Mouse (Mus musculus) thymus, adult 18-20 months (tissue): ENCODE data around the gene Cldn9.

Experiments used
- DNase-seq, 2 experiments: peaks; one replicate each; pipeline ENCODE4 v3.0.0; 2022; ENCODE audit warnings: mixed read lengths in 2 of 2

Gene Cldn9

DNA sequence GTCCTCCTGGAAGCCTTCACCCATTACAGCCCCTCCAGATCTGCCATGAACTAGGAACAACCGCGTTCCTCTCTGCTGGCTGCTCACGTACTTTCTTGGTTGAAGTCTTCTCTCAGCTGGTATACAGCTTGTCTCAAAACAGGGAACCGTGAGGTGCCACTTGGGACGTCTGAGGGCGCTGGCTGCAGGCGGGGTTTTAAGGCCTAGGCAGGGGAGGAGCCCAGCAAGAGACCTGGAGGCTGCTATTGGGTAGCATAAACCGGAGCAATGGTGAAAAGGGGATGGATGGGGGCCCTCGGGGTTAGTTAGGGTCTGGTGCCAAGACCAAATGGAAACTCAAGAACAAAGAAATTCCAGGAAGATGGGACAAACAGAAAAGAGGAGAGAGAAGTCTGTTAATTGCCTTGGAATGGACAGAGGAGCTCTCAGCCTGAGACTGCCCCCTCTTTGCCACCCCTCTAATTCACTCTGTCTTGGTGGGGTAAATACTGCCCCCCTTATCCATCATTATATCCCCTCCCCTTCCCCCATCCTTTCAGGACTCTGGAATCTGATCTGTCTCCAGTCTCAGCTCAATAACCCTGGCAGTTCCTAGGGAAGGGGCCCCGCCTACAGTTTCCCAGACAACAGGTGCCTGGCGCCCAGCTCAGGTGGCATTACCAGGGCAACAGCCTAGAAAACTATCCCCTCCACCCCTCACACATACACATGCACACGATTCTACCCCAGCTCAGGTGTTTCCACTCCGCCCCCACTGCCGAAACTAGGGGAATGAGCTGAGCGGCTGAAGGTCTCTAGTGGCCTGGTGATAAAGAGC lies at the start of gene Cldn9:
Gene Cldn9 (minus strand): TSS at position 171 of the 817 bp plus-strand sequence.
- DNase-seq = no peak

- DNase-seq = no peak
Measured at GRCm38 (mm10) chr17:23730441-23730840, 46.6 kb upstream of the Cldn9 start.

- DNase-seq = peak; percentile 38 to 63
Measured at GRCm38 (mm10) chr17:23726758-23727142, 42.9 kb upstream of the Cldn9 start.

GRCm38 (mm10) chr17:23725999-23726757 lies 42.4 kb upstream of the Cldn9 start, which contains the start of gene Pkmyt1:
Gene Pkmyt1, plus strand, starts transcription at chr17:23726336.
- DNase-seq = peak; percentile 90 to 91

DNA sequence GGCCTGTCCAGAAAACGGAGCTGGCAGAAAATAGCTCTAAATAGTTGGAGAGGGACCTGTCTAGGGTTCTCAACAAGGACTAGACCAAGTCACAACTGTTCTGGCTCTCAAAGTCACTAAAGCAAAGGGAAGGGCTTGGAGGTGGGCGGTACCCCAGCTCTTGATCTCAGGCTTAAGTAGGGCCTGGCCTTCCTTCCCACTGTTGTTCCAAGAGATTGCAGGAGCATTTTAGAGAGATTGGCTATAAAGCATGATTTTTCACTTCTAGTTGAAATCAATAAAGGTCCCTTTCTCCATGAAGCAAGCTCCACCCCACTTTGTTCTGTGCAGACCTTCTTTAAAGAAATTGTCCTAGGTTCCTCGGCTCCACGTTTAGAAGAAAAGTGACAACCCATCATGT lies 41.7 kb upstream of the Cldn9 start:
- no peak for DNase-seq

DNA sequence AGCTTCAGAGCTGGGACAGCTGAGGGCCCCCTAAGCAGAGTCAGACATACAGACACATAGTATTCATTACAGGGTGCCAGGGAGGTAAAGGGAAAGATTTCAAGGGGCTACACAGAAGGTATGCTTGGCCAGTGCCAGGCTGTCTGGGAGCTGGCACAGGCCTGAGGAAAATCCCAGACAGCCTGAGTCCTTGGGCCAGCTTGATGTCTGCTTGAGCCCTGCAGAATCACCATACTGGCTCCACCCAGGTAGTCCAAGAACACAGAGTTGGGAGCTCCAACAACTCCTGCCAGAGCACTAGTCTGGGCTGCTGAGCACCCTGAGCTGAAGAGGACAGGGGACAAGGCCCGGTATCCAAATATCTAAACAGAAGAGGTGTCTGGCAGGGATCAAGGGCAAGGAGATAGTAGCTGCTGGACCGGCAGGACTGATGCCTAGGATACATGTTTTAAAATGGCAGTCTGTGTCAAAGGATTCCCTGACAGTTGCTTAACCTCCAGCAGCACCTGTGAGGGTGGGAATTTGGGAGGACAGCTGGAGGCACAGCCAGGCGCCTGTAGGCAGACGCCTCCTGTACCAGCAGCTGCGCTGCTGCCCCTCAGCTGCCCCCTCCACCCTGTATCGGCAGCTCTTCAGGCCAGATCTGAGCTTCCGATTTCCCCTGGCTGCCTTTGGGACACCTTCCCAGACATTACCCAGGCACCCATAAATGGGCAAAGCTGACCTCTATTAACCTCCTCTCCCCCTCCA lies 38.7 kb upstream of the Cldn9 start, which contains the start of gene 1520401A03Rik:
Gene 1520401A03Rik (minus strand): TSS at position 408 of the 750 bp plus-strand sequence.
- DNase-seq = no peak

- DNase-seq = no peak
Measured at GRCm38 (mm10) chr17:23721886-23722285, 38.1 kb upstream of the Cldn9 start.

- DNase-seq = no peak
Measured at GRCm38 (mm10) chr17:23719455-23719854, 35.6 kb upstream of the Cldn9 start.

DNA sequence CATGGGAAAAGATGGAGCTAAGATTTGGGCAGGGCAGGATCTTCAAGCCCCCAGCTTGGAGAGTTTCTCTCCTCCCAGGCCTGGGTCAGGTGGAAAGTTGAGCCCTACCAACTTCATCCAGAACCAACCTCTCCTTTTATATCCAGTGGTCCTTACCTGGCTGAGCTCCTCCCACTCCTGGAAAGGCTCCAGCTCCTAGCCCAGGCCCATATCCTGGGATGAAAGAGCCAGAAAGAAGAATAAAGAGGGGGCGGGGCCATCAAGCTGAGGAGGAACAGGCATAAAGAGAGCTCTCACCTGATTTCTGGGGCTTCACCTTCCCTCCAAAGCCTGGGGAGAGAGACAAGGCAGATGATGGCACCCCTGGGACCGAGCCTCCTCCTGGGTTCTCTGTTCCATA lies 33.2 kb upstream of the Cldn9 start:
- DNase-seq = no peak

DNA sequence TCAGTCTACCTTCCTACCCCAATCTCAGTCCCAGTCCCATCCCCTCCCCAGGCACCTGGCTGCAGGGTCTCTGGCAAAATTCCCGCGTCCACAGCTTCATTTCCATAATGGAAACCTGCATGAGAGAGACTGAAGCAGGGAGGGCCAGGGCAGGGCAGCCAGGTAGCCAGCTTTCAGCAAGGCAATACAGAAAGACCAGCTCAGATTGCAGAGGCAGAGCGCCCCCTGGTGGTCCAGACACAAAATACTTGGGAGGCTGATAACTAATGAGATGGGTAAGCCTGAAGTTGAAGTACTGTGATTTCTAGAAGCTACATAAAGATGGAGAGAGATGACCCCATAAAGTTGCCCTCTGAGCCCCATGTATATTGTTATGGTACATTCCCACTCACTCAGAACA lies 22.4 kb upstream of the Cldn9 start:
- peak in 1 of 2 experiments; percentile 31 for DNase-seq

- no peak for DNase-seq
Measured at GRCm38 (mm10) chr17:23705525-23706104, 21.8 kb upstream of the Cldn9 start.

- DNase-seq = no peak
Measured at GRCm38 (mm10) chr17:23704741-23705140, 20.9 kb upstream of the Cldn9 start.

DNA sequence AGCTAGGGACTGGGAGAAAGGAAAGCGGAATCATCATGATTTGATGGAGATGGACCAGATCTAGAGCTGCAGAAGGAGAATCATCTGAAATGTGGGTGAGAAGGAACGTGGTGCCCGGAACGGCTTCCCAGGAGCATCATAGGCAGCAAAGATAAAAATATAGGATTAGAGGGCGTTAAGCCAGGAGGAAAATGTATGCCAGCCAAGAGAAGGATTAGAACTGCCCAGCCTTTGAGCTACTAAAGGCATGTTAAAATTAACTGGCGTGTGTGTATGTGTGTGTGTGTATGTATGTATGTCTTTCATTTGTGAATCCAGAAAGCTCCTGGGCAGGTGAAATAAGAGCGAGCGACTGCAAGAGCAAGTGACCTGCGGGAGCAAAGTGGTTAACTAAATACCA lies 19.5 kb upstream of the Cldn9 start:
- DNase-seq = no peak

DNA sequence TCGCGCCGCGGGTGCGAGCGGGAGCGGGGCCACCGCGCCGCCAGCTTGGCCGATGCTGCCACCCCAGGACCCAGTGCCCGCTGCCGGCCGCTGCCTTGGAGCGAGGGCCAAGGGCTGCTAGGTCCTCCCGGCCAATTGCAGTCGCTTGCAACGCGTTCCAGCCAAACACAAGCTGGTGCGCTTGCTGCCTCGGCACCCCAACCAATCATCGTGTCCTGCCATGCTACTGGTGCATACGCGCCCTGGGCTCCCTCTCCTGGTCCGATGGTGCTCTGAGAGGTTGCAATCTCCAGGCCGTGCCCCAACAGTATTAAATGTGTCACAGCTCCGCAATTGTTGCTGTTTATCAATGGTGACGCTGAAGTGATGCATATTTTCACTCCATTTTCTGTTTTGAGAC lies 16.3 kb upstream of the Cldn9 start:
- peak; percentile 67 to 70 for DNase-seq

DNA sequence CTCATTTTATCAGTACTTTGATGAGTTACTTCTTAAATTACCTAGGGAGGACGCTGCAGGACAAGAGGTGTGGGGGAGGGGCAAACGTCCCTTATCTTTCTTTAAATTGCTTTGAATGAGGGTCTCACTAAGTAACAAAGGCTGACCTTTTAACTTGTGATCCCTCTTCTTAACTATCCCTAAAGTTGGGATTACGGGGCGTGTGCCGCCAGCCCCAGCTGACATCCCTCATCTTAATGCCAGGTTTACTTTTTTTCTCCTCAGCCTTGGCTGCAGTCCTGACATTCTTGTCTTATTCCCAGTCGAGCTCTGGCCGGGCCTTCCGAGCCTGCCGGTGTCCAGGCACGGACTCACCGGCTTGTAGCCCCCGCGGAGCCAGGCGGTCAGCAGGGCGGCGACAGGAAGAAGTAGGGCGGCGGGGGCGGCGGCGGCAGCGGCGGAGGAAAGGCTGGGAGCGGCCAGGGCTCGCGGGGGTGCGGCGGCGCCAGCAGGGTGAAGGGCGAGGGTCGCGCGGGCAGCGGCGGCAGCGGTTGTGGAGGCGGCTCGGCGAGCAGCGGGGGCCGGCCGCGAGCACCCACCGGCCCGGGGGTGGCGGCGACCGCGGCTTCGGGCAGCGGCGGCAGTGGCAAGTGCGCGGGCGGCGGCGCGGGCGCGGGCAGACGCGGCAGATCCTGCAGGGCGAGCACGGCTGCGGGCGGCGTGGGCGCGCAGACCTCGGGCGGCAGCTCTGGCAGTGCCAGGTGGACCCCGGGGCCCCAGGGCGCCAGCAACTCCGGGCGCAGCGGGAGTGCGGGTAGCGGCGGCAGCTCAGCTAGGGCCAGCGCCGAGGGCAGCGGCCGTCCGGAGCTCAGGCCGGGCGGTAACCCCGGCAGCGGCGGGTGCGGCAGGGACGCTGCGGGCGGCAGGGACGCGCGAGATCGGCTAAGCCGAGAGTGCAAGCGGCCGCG lies 15.6 kb upstream of the Cldn9 start:
- no peak for DNase-seq

GRCm38 (mm10) chr17:23695801-23696200 lies 12.0 kb upstream of the Cldn9 start:
- no peak for DNase-seq

GRCm38 (mm10) chr17:23694491-23694890 lies 10.7 kb upstream of the Cldn9 start:
- no peak for DNase-seq

DNA sequence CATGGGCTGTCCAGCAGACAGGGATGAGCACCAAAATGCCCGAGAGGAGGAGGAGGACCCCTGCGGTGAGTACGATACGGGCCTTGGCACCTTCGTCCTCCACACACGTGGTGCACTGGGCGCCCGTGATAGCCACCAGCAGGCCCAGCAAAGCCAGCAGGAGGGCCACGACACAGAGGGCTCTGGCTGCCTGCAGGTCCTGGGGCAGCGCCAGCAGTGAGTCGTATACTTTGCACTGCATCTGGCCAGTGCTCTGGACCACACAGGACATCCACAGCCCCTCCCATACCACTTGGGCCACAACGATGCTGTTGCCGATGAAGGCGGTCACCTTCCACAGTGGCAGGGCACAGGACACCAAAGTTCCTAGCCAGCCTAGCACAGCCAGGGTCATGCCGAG lies 600 bp downstream of the Cldn9 start:
- no peak for DNase-seq

GRCm38 (mm10) chr17:23682530-23682929 lies 1.3 kb downstream of the Cldn9 start:
- no peak for DNase-seq

- no peak for DNase-seq
Measured at GRCm38 (mm10) chr17:23682092-23682491, 1.7 kb downstream of the Cldn9 start.

GRCm38 (mm10) chr17:23681086-23681485 lies 2.7 kb downstream of the Cldn9 start:
- DNase-seq = no peak

- no peak for DNase-seq
Measured at GRCm38 (mm10) chr17:23680336-23680735, 3.5 kb downstream of the Cldn9 start.
